Mouse (Mus musculus) testis, adult 2 months (tissue): ENCODE measurements around the gene Nat8f4. TPM values are rescaled to one million over a fixed set of nuclear protein-coding genes. Genes with fewer than 3 reads are reported as not detected.
"Not testable (repeated sequence)": the region's sequence is repeated elsewhere in the genome, so short reads cannot be mapped to it uniquely, and the experiment has no call there.

Experiments
- H3K27ac ChIP-seq: fragments of 200-500 bp; 2 replicates; pipeline ENCODE4 v1.5.1; 2012; ENCODE audit warnings: low read depth, low read length; ENCODE audit not compliant: control insufficient read depth, insufficient read depth
- H3K27me3 ChIP-seq: fragments of 200-500 bp; 2 replicates; pipeline ENCODE4 v1.6.1; 2012; ENCODE audit warnings: mild to moderate bottlenecking, low read length, moderate library complexity; ENCODE audit not compliant: control insufficient read depth, insufficient read depth
- H3K36me3 ChIP-seq: fragments of 200-500 bp; 2 replicates; pipeline ENCODE4 v1.6.1; 2012; ENCODE audit warnings: mild to moderate bottlenecking, low read length; ENCODE audit not compliant: control insufficient read depth, insufficient read depth
- H3K4me1 ChIP-seq: fragments of 200-500 bp; 2 replicates; pipeline ENCODE4 v1.6.1; 2012; ENCODE audit warnings: low read length; ENCODE audit not compliant: control insufficient read depth, insufficient read depth
- H3K4me3 ChIP-seq: fragments of 200-500 bp; 2 replicates; pipeline ENCODE4 v1.5.1; 2012; ENCODE audit warnings: low read depth, mild to moderate bottlenecking, low read length, moderate library complexity, mixed read lengths; ENCODE audit not compliant: control insufficient read depth
- CTCF ChIP-seq: fragments of 200-500 bp; IDR thresholded peaks from 2 replicates; pipeline ENCODE4 v1.5.1; 2012; ENCODE audit warnings: low read depth, mild to moderate bottlenecking, inconsistent platforms, low read length, moderate library complexity; ENCODE audit not compliant: control insufficient read depth, insufficient read depth, insufficient replicate concordance
- POLR2A ChIP-seq: fragments of 200-500 bp; IDR thresholded peaks from 2 replicates; pipeline ENCODE4 v1.6.1; 2012; ENCODE audit warnings: low read depth, mild to moderate bottlenecking, inconsistent platforms, low read length, moderate library complexity; ENCODE audit not compliant: control insufficient read depth
- polyA plus RNA-seq: library from polyadenylated mRNA; depleted of rRNA; stranded (reverse); fragments of >200 nt; gene quantifications from 2 replicates; pipeline ENCODE4 v1.2.3, GENCODE M21; 2012; rRNA removed

The Nat8f4 gene
- 27.6 and 45.1 TPM in 2 replicates for polyA plus RNA-seq

- not testable (repeated sequence) for H3K27me3 ChIP-seq, H3K4me1 ChIP-seq, H3K36me3 ChIP-seq
- Histone ChIP-seq H3K27ac (peak within 1 kb of the TSS; percentile 39; the same call in 1 of the 2 replicates), H3K4me3 (peak within 1 kb of the TSS; percentile 71)
- TF ChIP-seq CTCF: peak; percentile 80
Observed at GRCm38 (mm10) chr6:85904642-85905061, at the start of gene Nat8f4. Nat8f4 (minus strand) TSS chr6:85904884.

GRCm38 (mm10) chr6:85948549-85948948 is 43.9 kb upstream of the Nat8f4 start:
- H3K4me1 ChIP-seq: no peaks in the 10 kb centered on the region
- no peak overlapping the region for H3K27ac ChIP-seq
- peaks cover 6% of the 10 kb centered on the region for H3K36me3 ChIP-seq
- H3K4me3 ChIP-seq: no peak overlapping the region
- H3K27me3 ChIP-seq: no peaks in the 10 kb centered on the region
- TF ChIP-seq CTCF (no peak), POLR2A (no peak)

- Histone ChIP-seq H3K4me3 (no peak overlapping the region), H3K27ac (no peak overlapping the region), H3K4me1 (peaks cover 3% of the 10 kb centered on the region), H3K27me3 (no peaks in the 10 kb centered on the region), H3K36me3 (peaks cover 3% of the 10 kb centered on the region)
- TF ChIP-seq POLR2A: no peak
- TF ChIP-seq CTCF: no peak
Observed at GRCm38 (mm10) chr6:85942469-85942868, 37.8 kb upstream of the Nat8f4 start.

GRCm38 (mm10) chr6:85938701-85939100 is 34.0 kb upstream of the Nat8f4 start:
- Histone ChIP-seq H3K4me1 (peaks cover 8% of the 10 kb centered on the region), H3K27me3 (no peaks in the 10 kb centered on the region), H3K27ac (no peak overlapping the region), H3K4me3 (no peak overlapping the region), H3K36me3 (no peaks in the 10 kb centered on the region)
- TF ChIP-seq POLR2A (no peak), CTCF (no peak)

- H3K4me1 ChIP-seq, H3K27me3 ChIP-seq, H3K36me3 ChIP-seq: not testable (repeated sequence)
- H3K27ac ChIP-seq: peak overlapping the region; percentile 62
- peak overlapping the region; percentile 78 for H3K4me3 ChIP-seq
- peak; percentile 58 for TF ChIP-seq CTCF
- TF ChIP-seq POLR2A: peak; percentile 62; the same call in 1 of the 2 replicates
Observed at GRCm38 (mm10) chr6:85936508-85937465, 32.1 kb upstream of the Nat8f4 start.

GRCm38 (mm10) chr6:85935646-85936045 is 31.0 kb upstream of the Nat8f4 start:
- TF ChIP-seq POLR2A (no peak), CTCF (no peak)
- Histone ChIP-seq H3K27ac (no peak overlapping the region), H3K36me3 (no peaks in the 10 kb centered on the region), H3K27me3 (no peaks in the 10 kb centered on the region), H3K4me1 (peaks cover 8% of the 10 kb centered on the region), H3K4me3 (no peak overlapping the region)

- Histone ChIP-seq H3K4me3 (no peak overlapping the region), H3K36me3 (no peaks in the 10 kb centered on the region; the same call in 1 of the 2 replicates), H3K27ac (no peak overlapping the region), H3K27me3 (no peaks in the 10 kb centered on the region), H3K4me1 (peaks cover 8% of the 10 kb centered on the region)
- no peak for TF ChIP-seq CTCF
- TF ChIP-seq POLR2A: no peak
Observed at GRCm38 (mm10) chr6:85934047-85934446, 29.4 kb upstream of the Nat8f4 start.
